Mouse (Mus musculus) ovary, postnatal 10 days (tissue): ENCODE measurements around the gene Cnn1.
"Not testable (repeated sequence)": the region's sequence is repeated elsewhere in the genome, so short reads cannot be mapped to it uniquely, and the experiment has no call there.

Experiments
- DNase-seq: peaks from one replicate; pipeline ENCODE4 v3.0.0; 2022; ENCODE audit warnings: low spot score

Gene Cnn1

GRCm38 (mm10) chr9:22075778-22076177 lies 23.2 kb upstream of the Cnn1 start:
- DNase-seq, result not testable (repeated sequence)

- DNase-seq, result no peak
Observed at GRCm38 (mm10) chr9:22076223-22076622, 22.8 kb upstream of the Cnn1 start.

DNA sequence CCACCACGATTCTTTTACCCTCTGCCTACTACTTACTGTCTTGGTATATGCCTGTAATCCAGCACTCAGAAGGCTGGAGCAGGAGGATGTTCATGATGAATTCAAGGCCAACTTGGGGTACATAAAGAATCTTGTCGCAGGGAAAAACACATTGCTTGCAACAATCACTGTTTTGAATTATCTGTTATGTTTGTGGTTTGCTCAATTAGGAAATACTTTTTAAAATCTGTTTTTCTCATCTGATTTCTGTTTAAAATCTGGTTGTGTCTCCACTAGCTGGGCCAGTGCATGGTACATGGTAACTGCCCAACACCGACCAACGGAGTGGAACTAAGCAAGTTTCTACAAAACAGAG lies 14.4 kb upstream of the Cnn1 start:
- no peak for DNase-seq

GRCm38 (mm10) chr9:22085022-22085834 lies 13.8 kb upstream of the Cnn1 start, which contains the start of gene Ecsit:
Gene Ecsit (minus strand): TSS chr9:22085438.
- DNase-seq, result peak; percentile 62

DNA sequence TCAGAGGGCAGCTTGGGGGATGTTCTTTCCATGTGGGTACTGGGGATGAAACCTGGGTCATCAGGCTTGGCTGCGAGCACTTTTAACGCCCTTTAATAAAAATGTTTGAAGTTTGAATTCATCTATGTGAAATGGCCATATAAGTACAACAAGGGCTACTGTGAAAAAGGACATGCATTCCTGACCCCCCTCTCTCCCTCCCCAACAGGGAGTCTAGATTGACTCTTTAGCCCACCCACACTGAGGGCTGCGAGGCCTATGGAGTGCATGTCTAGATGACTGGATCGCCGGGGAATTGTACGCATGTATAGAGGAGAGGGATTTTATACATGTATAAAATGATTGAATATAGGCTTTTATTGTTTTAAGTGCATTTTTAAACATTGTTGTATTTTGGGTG lies 13.0 kb upstream of the Cnn1 start:
- no peak for DNase-seq

- DNase-seq, result no peak
Observed at GRCm38 (mm10) chr9:22087034-22087618, 11.9 kb upstream of the Cnn1 start.

DNA sequence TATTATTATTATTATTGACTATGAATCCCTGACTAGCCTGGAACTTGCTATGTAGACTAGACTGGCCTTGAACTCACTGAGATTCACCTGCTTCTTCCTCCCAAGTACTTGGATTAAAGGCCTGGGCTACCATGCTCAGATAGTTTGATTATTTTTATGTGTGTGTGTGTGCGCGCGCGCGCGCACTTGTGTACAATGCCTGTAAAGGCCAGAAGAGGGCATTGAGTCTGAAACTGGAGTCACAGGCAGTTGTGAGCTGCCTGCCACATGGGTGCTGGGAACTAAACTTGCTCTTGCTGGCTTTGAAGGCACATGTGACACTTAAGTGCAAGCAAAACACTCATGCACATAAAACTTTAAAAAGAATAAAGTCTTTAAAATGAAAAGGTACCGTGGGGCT lies 9.7 kb upstream of the Cnn1 start:
- no peak for DNase-seq

DNA sequence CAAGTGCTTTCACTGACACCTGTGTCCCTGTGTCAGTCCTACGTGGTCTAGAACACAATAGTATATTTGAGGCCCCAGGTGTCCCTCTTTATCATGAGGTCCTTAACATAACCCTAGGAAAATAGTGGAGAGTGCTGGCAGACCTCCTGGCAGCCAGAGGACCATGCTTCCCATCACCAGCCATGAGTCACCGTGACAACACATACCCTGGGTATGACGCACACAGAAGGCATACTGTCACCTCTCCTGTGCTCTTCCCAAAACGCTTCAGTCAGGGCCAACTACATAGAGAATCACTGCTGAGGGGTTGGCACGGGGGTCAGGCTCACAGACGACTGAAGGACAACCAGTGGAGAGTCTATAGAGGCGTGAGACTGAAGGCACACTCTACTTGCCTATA lies 9.0 kb upstream of the Cnn1 start:
- no peak for DNase-seq

- no peak for DNase-seq
Observed at GRCm38 (mm10) chr9:22092746-22093145, 6.3 kb upstream of the Cnn1 start.

DNA sequence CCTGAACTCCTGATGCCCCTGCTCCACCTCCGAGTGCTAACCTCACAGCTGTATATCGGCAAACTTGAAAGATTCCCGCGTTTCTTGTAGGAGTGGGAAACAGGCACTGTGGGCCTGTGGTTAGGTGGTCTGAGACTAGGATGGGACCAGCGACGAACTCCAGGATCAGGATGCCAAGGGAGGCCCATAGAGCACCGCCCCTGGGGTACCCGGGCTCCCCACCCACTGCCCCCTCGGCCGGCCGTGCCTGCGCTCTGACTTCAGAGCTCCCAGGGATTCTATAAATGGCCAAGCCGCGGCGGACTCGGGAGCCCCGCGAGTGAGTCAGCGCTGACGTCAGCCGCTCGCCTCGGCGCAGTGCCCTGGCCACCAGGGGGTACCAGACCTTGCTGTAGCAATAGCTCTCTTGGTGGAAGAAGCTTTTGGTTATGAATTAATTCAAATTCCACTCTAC lies 3.1 kb upstream of the Cnn1 start:
- peak; percentile 55 for DNase-seq

GRCm38 (mm10) chr9:22099922-22100321 lies 906 bp downstream of the Cnn1 start:
- DNase-seq, result no peak

DNA sequence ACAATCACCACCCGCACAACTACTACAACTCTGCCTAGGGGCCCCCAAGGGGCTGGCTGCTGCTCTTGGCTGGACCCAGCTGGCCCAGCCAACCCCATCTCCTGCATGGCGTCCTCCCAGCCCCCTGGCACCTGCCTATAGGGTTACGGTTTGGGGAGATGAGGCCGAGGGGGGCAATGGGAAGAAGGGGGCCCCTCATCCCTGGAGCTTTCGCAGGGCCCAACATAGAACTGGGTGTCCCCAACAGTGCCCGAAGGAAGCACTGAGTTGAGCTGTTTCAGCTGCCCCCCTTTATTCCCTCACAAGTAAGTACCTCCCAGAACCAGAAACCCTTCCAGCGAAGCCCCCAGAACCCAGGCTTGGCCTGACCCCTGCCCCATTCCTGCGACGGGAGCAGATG lies 9.2 kb downstream of the Cnn1 start:
- DNase-seq, result no peak

DNA sequence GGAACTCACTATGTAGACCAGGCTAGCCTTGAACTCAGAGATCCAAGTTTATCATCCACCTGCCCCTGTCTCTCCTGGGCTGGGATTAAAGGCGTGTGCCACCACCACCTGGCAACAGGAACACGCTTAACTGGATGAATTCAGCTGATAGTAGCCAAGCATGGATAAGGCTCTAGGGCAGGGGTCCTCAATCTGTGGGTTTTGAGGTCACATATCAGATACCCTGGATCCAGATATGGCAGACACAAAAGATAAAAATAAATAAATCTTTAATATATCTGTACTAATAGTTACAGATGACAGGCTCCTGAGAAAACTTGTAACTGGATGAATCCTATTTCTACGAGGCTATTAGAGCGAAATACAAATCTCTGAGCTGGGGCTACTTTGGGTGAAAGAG lies 16.6 kb downstream of the Cnn1 start:
- DNase-seq, result no peak

- no peak for DNase-seq
Observed at GRCm38 (mm10) chr9:22116086-22116485, 17.1 kb downstream of the Cnn1 start.

GRCm38 (mm10) chr9:22116740-22117426 lies 17.9 kb downstream of the Cnn1 start, which contains the start of gene Elof1:
Gene Elof1 (minus strand): TSS chr9:22117172.
- DNase-seq, result peak; percentile 79

GRCm38 (mm10) chr9:22117754-22118456 lies 18.9 kb downstream of the Cnn1 start:
- no peak for DNase-seq

DNA sequence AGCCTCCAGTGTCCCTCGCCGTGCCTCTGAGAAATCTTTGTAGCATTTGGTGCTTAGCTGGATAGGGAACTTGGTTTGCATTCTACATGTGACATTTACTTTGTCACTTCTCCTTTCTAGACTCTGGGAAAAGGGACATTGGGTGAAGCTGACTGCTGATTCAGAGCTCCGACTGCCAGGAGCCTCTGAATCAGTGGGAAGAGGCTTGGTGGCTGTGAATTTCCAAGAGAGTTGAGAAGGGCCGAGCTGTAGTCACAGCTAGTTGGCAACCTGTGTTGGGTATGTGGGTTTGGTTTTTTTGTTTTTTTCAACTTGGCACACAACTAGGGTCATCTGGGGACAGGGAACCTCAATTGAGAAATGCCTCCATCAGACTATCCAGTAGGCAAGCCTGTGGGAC lies 20.5 kb downstream of the Cnn1 start:
- no peak for DNase-seq

DNA sequence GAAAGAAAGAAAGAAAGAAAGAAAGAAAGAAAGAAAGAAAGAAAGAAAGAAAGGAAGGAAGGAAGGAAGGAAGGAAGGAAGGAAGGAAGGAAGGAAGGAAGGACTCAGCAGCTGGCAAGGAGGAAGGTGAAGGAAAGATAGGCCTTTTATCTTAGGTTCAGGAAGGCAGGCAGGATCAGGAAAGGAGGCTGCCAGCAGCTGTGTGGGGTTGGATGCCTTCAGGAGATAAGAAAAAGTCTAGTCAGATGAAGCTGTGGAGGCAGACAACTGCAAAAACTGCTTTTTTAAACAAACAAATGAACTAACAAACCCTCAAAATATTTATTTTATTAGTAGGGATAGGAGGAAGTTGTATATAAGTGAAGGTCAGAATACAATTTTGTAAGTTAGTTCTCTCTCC lies 22.5 kb downstream of the Cnn1 start:
- DNase-seq, result no peak

DNA sequence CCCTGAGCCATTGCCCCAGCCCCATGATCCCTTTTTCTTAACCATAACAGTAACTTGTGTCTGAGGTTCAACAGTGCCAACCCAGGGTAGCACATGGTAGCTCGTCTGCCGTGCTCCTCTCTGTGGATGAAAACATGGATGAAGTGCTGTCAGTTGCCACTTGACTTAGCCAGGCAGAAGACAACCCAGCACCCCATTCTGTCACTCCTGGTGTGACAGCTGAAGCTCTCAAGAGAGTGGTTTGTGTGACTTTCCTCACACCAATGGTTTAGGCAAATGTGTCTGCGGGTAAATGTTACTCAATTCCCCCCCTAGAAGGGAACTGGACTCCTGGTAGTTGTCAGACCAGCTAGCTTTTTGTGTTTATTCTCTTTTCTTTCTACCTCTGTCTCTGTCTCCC lies 23.0 kb downstream of the Cnn1 start:
- DNase-seq, result no peak

DNA sequence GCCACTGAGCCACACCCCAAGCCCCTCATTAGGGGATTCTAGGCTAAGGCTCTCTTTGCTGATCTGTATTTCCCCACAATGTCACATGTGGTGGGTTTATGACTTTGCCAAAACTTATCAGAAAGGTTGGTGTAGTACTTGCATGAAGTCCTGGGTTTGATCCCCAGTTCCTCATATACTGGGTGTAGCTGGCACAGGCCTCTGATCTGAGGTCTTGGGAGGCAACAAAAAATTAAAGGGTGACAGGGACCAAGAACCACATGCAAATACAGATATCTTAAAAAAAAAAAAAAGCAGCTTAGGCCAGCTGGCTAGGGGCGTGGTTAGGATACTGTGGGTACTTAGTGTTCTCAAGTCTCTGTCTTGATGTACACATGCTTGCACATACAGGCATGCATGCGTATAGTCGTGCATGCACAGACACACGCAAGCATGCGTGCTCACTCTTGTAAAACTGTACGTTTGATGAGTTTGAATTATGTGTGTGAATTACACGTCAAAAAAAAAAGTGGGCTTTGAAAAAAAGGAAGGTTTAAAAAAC lies 24.1 kb downstream of the Cnn1 start:
- no peak for DNase-seq

DNA sequence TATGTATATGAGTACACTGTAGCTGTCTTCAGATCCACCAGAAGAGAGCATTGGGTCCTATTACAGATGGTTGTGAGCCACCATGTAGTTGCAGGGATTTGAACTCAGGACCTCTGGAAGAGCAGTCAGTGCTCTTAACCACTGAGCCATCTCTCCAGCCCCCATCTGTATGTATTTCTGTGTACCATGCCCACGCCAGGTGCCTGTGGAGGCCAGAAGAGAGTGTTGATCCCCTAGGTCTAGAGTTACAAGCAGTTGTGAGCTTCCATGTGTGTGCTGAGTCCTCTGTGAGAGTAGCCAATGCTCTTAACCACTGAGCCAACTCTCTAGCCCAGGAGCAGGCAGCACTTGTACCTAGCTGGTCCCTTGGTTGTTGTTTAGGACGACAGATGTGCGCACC lies 25.2 kb downstream of the Cnn1 start:
- no peak for DNase-seq
